Mouse (Mus musculus): ENCODE measurements at regions not wholly inside any gene's neighbourhood (a gene's known extent, or its start where the extent isn't known, plus 50 kb on each side); places are given as distances from the start of the nearest gene placed in this dataset.

- no peak for DNase-seq (ENCODE audit: inconsistent ontology term)
Observed at GRCm38 (mm10) chr11:19826481-19827185, 97.5 kb upstream of the Spred2 start.

DNA sequence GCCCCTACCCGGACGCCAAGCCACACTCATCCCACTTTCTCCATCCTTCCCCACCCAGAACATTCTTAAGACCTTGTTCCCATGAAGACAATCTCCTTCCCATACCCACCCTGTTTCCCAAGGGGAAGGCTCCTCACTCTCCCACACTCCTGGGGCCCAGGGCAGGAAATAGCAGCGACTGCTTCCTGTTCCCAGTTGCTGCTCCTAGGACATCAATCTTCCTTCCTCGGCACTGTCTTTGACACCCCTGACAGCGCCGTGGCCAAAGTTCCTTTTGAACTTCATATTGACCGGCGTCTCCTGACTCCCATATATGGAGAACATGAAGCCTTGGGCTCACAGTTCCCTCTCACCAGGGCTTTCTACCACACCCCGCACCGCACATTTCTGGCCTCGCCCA lies 96.2 kb upstream of the Spred2 start:
- no peak for DNase-seq (ENCODE audit: inconsistent ontology term)

DNA sequence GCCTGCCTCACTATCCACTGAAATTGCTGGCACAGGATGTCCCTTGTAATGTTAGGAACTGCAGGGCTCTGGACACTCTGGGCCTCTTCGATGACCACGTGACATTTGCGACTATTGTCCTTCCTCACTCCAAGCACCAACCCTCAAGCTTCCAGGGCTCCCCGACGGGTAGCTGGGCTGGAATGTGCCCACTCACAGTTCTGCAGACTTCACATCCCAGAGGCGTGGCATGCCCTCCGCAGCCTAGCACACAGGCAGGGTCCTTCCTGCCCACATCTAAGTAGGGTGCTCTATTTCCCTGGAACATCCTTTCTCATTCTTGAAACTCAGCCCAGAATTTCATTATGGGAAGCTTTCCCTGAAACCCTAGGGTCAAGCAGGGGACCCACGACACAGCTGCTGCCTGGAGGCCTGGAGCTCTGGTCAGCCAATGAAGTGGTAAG lies 95.2 kb upstream of the Spred2 start:
- peak; percentile 59 for DNase-seq (ENCODE audit: inconsistent ontology term)

DNA sequence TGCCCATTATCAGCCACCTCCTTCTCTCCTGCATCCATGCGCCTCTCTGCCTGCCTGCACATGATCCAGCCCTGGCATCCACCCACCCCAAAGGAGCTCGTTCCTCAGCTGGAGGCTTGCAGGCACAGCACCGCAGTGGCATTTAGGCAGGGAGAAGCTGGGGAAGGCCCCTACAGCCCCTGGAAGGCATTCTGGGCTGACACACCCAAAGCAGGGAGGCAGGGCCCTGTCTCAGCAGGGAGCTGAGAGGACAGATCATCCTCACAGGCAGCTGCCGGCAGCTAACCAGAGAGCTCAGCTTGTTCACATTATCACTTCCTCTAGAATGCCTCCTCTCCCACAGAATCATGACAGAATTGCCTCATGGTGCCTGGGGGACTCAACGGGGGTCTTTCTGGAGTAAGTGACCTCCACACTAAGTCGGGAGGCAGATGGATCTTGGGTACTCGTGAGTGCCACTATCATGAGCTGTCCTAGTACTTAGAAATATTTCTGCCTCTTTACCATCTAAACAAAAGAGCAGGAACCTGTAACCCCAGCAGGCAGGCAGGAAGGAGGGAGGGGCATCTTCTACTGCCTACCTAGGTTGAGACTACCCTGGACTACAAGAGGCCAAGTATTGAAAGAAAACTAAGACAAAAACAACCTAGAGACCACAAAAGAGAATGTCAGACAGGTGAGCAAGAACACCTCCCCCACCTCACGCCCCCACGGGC lies 94.5 kb upstream of the Spred2 start:
- DNase-seq (ENCODE audit: inconsistent ontology term) = peak; percentile 43

DNA sequence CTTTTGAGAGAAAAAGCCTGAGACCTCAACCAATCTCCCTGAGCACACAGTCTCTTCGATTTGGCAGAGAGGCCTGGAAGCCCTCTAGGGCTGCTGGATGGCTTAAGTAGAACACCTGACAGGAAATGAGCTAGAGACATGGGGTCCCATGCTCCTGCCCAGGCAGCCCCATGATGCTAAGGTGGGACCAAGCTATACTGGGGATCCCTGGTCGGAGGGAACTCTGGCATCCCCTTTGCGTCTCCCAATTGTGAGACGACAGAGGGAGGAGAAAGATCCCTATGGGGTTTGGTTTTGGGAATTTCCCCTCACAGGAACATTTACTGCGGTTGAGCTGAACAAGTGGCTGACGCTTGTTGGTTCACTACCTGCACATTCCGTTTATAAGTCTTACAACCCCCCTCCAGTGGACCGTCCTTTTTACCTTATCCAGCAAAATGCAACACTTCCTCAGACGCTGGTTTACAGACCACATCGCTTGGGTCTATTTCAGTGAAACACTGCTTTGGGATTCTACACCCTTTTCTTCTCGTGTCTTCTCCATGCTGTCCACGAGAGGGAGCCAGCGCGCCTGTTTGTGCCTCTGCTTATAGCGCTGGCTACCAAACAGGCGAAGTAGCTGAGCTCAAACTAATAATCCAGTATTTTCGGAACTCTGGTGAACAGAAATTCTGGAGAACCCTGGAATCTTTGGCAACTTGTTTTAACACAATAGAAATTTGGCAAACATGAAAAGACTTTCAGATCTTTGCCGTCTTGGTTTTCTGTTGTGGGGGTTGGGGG lies 93.7 kb upstream of the Spred2 start:
- DNase-seq (ENCODE audit: inconsistent ontology term) = peak; percentile 77

- DNase-seq (ENCODE audit: inconsistent ontology term) = peak; percentile 38
Observed at GRCm38 (mm10) chr11:19834561-19834960, 89.6 kb upstream of the Spred2 start.

DNA sequence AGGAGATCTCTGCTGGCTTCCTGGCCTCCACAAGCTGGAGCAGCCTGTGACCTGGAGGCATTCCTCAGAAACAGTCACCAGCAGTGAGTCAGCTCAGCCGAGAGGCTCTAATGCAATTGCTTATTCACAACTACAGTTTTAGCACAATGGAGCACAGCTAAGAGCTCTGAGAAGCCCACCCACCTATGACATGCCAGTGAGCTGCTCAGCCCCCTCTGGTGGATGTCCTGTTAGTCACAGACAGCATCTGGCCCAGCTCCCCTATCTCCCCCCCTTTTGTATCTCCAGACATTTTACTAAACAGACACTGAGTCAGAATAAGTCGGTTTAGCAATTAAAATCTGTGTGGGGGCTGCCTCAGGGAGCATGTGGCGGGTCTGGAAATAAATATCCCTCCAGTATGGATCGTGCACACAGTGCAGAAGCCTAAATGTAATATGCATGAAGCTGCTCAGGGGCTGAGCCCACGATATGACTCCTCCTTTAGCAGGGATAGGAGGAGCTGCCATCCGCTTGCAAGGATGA lies 88.9 kb upstream of the Spred2 start:
- DNase-seq (ENCODE audit: inconsistent ontology term) = peak; percentile 86

GRCm38 (mm10) chr11:19838932-19839331 lies 85.2 kb upstream of the Spred2 start:
- peak; percentile 59 for DNase-seq (ENCODE audit: inconsistent ontology term)

DNA sequence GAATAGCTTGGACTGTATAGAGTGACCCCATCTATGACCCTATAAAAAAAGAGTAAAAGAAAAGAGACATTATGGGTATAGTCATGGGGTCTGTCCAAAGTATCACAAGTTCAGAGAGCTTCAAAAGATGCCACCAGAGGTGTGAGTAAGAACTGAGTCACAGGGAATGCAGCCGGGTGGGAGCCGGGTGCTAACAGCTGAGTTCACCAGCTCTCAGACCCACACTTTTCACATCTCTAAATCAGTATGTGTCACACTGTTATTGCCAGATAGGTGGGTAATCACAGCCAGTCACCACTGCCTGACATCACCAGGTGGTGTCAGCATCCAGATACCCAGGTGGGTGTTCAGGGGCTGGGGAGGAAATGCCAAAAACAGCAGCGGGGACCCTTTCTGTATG lies 81.1 kb upstream of the Spred2 start:
- peak; percentile 53 for DNase-seq (ENCODE audit: inconsistent ontology term)

- DNase-seq (ENCODE audit: inconsistent ontology term) = no peak
Observed at GRCm38 (mm10) chr11:19847910-19848309, 76.3 kb upstream of the Spred2 start.

GRCm38 (mm10) chr11:19848412-19848811 lies 75.8 kb upstream of the Spred2 start:
- no peak for DNase-seq (ENCODE audit: inconsistent ontology term)

DNA sequence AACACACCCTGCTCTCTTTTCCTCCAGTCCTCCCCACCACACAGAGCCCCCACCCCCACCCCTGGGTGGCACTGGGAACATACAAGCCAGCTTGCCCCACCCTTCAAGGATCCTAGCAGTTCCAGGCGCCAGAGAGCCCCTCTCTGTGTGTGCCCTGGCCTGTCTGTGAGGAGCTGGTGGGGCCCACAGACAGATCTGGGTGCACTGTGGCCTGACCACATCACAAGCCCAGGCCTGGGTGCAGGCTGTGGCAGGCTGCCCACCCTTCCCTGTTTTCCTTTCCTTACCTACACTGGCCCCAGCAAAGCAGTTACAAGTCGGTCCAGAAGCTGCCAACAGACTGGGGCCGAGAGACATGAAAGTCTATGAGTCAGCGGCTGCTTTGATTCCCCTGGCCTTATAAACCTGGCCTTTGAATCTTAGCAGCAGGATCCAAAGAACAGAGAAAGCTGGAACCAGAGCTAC lies 74.8 kb upstream of the Spred2 start:
- no peak for DNase-seq (ENCODE audit: inconsistent ontology term)

DNA sequence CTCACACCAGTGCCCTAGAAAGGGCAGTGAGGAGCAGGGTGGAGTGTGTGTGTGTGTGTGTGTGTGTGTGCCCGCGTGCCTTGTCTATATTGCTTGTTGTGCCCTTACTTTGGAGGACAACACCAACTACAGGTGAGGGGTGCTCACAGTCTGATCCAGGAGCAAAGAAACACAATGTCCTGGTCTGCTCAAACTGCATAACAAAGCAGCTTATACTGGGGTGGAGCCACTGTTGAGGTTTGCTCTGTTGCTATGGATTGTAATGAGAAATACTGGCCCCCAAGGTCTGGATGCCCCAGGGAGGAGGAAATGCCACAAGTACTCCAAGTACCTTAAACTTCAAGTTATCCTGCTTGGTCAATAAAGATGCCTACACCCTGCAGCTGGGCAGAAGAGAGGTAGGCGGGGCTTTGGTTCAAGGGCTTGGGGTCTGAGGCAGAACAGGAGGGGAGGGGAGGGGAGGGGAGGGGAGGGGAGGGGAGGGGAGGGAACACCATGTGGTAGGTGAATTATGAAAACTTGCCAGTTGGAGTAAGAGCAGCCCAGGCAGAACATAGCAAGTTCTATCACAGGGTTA lies 74.2 kb upstream of the Spred2 start:
- no peak for DNase-seq (ENCODE audit: inconsistent ontology term)

DNA sequence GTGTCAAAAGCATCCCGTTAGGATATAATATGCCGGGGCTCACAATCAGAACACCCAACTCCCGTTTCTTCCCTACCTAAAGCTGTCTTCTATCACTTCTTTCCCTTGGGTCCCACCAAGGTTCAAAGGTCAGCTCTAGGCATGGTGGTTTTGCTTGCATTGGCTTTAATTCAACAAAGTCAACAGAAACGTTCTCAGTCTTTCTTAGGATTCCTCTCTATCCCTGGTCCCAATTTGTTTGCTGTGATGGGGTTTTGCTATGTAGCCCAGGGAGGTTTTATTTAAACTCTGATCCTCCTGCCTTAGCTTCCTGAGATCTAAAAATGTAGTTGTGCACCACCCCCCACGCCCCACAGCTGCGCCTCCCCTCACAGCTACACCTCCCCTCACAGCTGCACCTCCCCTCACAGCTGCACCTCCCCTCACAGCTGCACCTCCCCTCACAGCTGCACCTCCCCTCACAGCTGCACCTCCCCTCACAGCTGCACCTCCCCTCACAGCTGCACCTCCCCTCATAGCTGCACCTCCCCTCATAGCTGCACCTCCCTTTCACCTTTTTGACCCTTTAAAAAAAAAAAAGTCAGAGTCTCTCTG lies 73.1 kb upstream of the Spred2 start:
- no peak for DNase-seq (ENCODE audit: inconsistent ontology term)

DNA sequence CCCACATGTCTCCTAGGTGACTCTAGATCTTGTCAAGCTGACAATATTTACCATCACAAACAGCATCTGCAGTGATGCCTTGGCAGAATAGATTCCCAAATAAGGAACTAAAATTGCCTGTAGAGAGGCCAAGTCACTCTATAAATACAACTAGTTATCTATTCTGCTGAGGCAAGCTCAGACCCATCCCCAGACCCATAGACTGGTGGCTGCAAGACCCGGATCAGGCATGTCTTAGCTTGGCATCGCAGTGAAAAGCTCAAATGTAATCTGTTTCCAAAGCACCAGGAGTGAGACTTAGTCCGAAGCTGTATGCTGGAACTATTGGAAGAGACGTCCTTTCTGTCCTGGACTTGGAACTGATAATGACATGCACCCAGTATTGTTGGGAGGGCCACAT lies 62.6 kb upstream of the Spred2 start:
- DNase-seq (ENCODE audit: inconsistent ontology term) = no peak

- DNase-seq (ENCODE audit: inconsistent ontology term) = no peak
Observed at GRCm38 (mm10) chr11:19863327-19863726, 60.8 kb upstream of the Spred2 start.

DNA sequence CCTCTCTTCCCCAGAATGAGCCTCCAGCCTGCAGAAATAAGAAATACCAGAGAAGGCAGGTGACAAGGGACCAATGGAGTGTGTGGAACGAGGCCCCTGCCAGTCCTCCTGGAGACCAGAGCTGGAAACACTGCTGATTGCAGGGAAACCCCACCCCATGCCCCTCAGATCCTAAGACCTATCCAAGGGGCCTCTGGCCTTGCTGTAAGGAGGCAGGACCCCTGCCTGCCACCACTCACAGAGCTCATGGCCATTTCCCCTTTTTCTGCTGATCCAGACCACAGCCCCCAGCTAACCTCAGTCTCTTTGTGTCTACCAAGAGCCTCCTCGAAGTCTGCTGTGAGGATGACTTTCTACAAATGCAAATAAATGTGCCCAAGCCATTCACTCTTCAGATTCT lies 57.9 kb upstream of the Spred2 start:
- DNase-seq (ENCODE audit: inconsistent ontology term) = no peak

GRCm38 (mm10) chr11:19869671-19870070 lies 54.5 kb upstream of the Spred2 start:
- no peak for DNase-seq (ENCODE audit: inconsistent ontology term)

GRCm38 (mm10) chr11:19870136-19870535 lies 54.0 kb upstream of the Spred2 start:
- DNase-seq (ENCODE audit: inconsistent ontology term) = peak; percentile 64

DNA sequence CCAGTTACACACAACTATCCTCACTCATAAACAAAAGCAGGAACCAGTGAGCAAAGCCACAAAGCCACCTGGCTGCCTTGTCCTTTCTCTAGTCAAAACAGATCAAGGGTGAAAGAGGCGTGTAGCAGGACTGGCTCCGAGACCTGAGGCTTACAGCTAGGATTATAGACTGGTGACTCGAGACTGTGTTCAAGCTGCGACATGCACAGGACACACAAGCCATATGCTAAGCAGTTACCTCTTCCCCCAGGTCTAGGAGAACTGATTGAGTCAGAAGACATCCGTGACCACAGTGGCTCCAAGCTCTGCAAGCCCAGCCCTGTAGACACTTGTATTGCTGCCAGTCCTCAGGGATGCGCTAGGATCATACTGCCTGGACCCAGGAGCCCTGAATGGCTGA lies 50.4 kb upstream of the Spred2 start:
- DNase-seq (ENCODE audit: inconsistent ontology term) = no peak
